Mouse (Mus musculus): ENCODE measurements around the gene Fdxacb1. TPM values are rescaled to one million over a fixed set of nuclear protein-coding genes. Genes with fewer than 3 reads are reported as not detected.

Gene Fdxacb1
- polyA plus RNA-seq, 1 experiment from 2014 or later = 10.6 TPM

DNA sequence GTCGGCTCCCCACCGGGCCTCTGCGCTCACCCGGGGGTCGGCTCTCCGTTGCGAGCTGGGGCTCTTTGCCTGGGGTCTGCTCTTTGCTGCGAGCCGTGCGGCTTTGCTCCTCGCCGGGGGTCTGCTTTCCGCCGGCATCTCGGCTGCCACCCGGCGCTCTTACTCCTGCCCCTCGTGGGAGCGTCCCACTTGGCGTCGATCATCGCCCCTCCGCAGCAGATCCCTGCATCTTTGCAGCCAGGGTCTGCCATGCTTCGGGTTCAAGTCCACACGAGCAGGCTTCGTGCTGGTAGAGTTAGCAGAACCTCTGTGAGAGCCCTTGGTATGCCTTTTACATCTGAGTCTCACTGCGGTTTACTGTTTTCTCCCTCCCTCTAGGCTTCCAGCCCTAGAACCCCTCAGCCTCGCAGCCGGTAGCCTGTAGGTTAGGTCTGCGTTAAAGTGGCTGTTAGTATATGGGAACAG, 7.7 kb downstream of the Fdxacb1 start:
- Histone ChIP-seq H3K9me3 (ENCODE audit: control insufficient read depth, low read length) (no peaks in the 10 kb centered on the region), H3K4me2 (ENCODE audit: low read depth) (peak overlapping the region; percentile 79), H3K9ac (ENCODE audit: low read length) (peak overlapping the region; percentile 85), H3K4me3 (ENCODE audit: low read depth, low read length) (peak overlapping the region; percentile 89), H3K27me3 (ENCODE audit: control insufficient read depth, insufficient read depth, low read length) (no peaks in the 10 kb centered on the region), H3K36me3 (ENCODE audit: control insufficient read depth, insufficient read depth, low read length) (no peaks in the 10 kb centered on the region; the same call in 1 of the 2 replicates), H3K4me1 (ENCODE audit: control insufficient read depth, insufficient read depth, low read length) (peaks cover 10% of the 10 kb centered on the region; the same call in 1 of the 2 replicates), H3K27ac (ENCODE audit: low read depth, low read length) (peak overlapping the region; percentile 80)
- peak; percentile 29 for DNase-seq (ENCODE audit: low spot score)
- peak; percentile 45; the same call in 1 of the 2 replicates for ATAC-seq (ENCODE audit: insufficient read depth, low FRiP score, low TSS enrichment)
- WGBS = 0% methylated on average over 23 of the region's 30 CpGs

DNA sequence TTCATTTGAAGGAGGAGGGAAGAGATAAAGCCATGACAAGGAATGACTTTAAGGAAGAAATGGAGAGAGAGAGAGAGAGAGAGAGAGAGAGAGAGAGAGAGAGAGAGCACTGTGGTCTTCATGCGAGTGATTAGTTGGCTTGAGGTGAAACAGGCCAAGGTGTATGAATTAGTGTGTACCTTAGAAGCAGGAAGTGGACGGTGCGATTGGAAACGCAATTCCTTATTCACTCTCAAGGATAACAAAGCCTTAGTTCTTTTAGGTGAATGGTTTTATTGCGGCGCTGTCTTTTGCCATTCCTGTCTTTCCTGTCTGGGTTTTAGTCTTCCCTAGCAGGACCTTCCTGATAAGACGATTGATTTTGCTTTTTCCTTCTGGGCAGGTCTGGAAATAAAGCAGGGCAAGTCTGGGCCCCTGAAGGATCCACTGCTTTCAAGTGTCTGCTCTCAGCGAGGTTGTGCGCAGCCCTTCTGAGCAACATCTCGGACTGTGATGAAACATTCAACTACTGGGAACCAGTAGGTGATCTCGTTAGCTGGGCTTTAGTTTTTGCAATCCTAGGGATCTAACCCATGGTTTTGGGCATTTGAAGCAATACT, 8.2 kb downstream of the Fdxacb1 start:
- H3K27ac ChIP-seq (ENCODE audit: low read depth, low read length) = no peak overlapping the region
- no peak for ATAC-seq (ENCODE audit: insufficient read depth, low FRiP score, low TSS enrichment)
- no peaks in the 10 kb centered on the region; the same call in 1 of the 2 replicates for H3K36me3 ChIP-seq (ENCODE audit: control insufficient read depth, insufficient read depth, low read length)
- WGBS = 61% methylated on average over 11 of the region's 11 CpGs
- H3K4me3 ChIP-seq (ENCODE audit: low read depth, low read length) = peak overlapping the region; percentile 89
- H3K27me3 ChIP-seq (ENCODE audit: control insufficient read depth, insufficient read depth, low read length) = no peaks in the 10 kb centered on the region
- peak overlapping the region; percentile 79 for H3K4me2 ChIP-seq (ENCODE audit: low read depth)
- H3K9me3 ChIP-seq (ENCODE audit: control insufficient read depth, low read length) = no peaks in the 10 kb centered on the region
- peaks cover 10% of the 10 kb centered on the region; the same call in 1 of the 2 replicates for H3K4me1 ChIP-seq (ENCODE audit: control insufficient read depth, insufficient read depth, low read length)
- H3K9ac ChIP-seq (ENCODE audit: low read length) = peak overlapping the region; percentile 85
- no peak for DNase-seq (ENCODE audit: low spot score)

DNA sequence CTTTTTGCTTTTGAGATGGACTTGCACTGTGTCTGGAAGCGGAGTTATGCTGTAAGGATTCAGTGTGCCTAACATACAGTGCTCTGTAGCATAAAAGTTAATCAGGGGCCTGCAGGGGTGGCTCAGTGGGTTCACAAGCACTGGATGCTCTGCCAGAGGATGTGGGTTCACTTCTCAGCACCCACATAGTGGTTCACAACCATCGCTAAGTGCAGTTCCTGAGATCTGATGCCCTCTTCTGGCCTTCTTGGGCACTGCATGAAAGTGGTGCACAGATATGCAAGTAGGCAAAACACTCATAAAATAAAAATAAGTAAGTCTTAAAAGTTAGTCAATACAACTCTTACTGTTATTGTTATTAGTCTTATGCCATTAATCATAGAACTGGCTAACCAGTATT, 14.1 kb downstream of the Fdxacb1 start:
- no peak overlapping the region for H3K4me2 ChIP-seq (ENCODE audit: low read depth)
- H3K9ac ChIP-seq (ENCODE audit: low read length) = no peak overlapping the region
- H3K4me3 ChIP-seq (ENCODE audit: low read depth, low read length) = no peak overlapping the region
- ATAC-seq (ENCODE audit: insufficient read depth, low FRiP score, low TSS enrichment) = no peak
- H3K9me3 ChIP-seq (ENCODE audit: control insufficient read depth, low read length) = no peaks in the 10 kb centered on the region
- peak; percentile 24 for DNase-seq (ENCODE audit: low spot score)
- H3K4me1 ChIP-seq (ENCODE audit: control insufficient read depth, insufficient read depth, low read length) = no peaks in the 10 kb centered on the region
- H3K27me3 ChIP-seq (ENCODE audit: control insufficient read depth, insufficient read depth, low read length) = no peaks in the 10 kb centered on the region
- no peak overlapping the region for H3K27ac ChIP-seq (ENCODE audit: low read depth, low read length)
- H3K36me3 ChIP-seq (ENCODE audit: control insufficient read depth, insufficient read depth, low read length) = peaks cover 8% of the 10 kb centered on the region; the same call in 1 of the 2 replicates
- WGBS = 71% methylated on average over 2 of the region's 2 CpGs

DNA sequence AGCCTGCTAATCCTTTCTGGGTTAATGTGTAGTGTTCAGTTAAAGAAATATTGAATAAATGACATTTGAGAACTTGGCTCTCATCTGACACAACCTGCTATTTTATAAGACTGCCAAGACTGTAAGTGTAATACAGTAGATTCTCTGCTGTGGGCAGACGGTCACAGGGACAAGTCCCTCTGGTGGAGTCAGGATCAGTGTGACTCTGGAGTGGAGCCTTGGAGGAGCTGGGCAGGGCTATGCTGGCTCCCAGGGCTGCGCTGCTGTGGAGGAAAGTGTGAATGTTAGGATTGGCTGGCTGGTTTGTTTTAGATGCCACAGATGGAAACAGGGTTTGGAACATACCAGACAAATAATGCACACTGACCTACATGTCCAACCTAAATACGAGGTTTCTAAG, 27.2 kb downstream of the Fdxacb1 start:
- Histone ChIP-seq H3K4me3 (ENCODE audit: low read depth, low read length) (no peak overlapping the region), H3K9me3 (ENCODE audit: control insufficient read depth, low read length) (no peaks in the 10 kb centered on the region), H3K27me3 (ENCODE audit: control insufficient read depth, insufficient read depth, low read length) (no peaks in the 10 kb centered on the region), H3K36me3 (ENCODE audit: control insufficient read depth, insufficient read depth, low read length) (peaks cover 8% of the 10 kb centered on the region), H3K4me1 (ENCODE audit: control insufficient read depth, insufficient read depth, low read length) (no peaks in the 10 kb centered on the region), H3K4me2 (ENCODE audit: low read depth) (no peak overlapping the region), H3K27ac (ENCODE audit: low read depth, low read length) (no peak overlapping the region), H3K9ac (ENCODE audit: low read length) (no peak overlapping the region)
- ATAC-seq (ENCODE audit: insufficient read depth, low FRiP score, low TSS enrichment) = no peak
- 92% methylated on average over 3 of the region's 3 CpGs for WGBS
- DNase-seq (ENCODE audit: low spot score) = no peak

DNA sequence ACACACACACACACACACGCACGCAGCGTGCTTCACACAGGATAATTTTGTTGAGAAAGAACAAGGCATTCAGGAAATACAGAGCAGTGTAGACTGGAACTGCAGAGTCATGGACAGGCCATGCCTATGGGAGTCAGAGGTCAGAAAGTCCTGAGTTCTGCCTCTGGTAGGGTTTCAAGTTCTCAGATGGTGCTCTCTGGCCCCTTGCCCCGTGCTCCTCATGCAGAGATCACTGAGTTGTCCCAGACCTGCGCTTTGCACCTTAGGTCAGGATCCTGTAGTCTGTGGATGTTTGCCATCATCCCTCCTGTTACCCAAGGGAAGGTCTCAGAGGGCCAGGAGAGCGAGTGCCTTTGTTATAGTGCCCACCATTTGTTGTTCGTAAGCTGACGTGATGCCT, 28.7 kb downstream of the Fdxacb1 start:
- no peaks in the 10 kb centered on the region for H3K4me1 ChIP-seq (ENCODE audit: control insufficient read depth, insufficient read depth, low read length)
- no peak for DNase-seq (ENCODE audit: low spot score)
- H3K4me2 ChIP-seq (ENCODE audit: low read depth) = no peak overlapping the region
- no peak for ATAC-seq (ENCODE audit: insufficient read depth, low FRiP score, low TSS enrichment)
- H3K4me3 ChIP-seq (ENCODE audit: low read depth, low read length) = no peak overlapping the region
- no peak overlapping the region for H3K9ac ChIP-seq (ENCODE audit: low read length)
- no peaks in the 10 kb centered on the region for H3K9me3 ChIP-seq (ENCODE audit: control insufficient read depth, low read length)
- H3K27ac ChIP-seq (ENCODE audit: low read depth, low read length) = no peak overlapping the region
- 89% methylated on average over 8 of the region's 8 CpGs for WGBS
- peaks cover 5% of the 10 kb centered on the region for H3K36me3 ChIP-seq (ENCODE audit: control insufficient read depth, insufficient read depth, low read length)
- no peaks in the 10 kb centered on the region for H3K27me3 ChIP-seq (ENCODE audit: control insufficient read depth, insufficient read depth, low read length)

DNA sequence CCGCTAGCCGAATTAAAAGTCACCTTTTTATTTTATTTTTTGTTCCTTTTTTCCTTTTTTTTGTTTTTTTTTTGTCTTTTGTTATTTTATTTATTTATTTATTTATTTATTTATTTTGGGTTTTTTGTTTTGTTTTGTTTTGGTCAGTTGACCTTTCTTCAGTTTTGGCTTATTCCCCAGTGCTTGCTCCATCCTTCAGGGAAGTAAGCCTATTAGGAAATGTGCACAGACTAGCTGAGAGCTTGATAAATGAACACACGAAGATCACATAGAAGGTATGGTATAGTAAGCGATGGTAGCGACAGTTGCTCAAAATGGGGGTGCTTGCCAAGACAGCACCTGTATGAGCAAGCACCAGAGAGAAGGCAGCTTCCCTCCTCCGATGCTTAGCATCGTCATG, 29.6 kb downstream of the Fdxacb1 start:
- Histone ChIP-seq H3K9me3 (ENCODE audit: control insufficient read depth, low read length) (no peaks in the 10 kb centered on the region), H3K4me3 (ENCODE audit: low read depth, low read length) (no peak overlapping the region), H3K4me2 (ENCODE audit: low read depth) (no peak overlapping the region), H3K9ac (ENCODE audit: low read length) (no peak overlapping the region), H3K27ac (ENCODE audit: low read depth, low read length) (no peak overlapping the region), H3K27me3 (ENCODE audit: control insufficient read depth, insufficient read depth, low read length) (no peaks in the 10 kb centered on the region), H3K4me1 (ENCODE audit: control insufficient read depth, insufficient read depth, low read length) (no peaks in the 10 kb centered on the region), H3K36me3 (ENCODE audit: control insufficient read depth, insufficient read depth, low read length) (peaks cover 3% of the 10 kb centered on the region; the same call in 1 of the 2 replicates)
- 93% methylated on average over 7 of the region's 7 CpGs for WGBS
- ATAC-seq (ENCODE audit: insufficient read depth, low FRiP score, low TSS enrichment) = no peak
- DNase-seq (ENCODE audit: low spot score) = no peak

DNA sequence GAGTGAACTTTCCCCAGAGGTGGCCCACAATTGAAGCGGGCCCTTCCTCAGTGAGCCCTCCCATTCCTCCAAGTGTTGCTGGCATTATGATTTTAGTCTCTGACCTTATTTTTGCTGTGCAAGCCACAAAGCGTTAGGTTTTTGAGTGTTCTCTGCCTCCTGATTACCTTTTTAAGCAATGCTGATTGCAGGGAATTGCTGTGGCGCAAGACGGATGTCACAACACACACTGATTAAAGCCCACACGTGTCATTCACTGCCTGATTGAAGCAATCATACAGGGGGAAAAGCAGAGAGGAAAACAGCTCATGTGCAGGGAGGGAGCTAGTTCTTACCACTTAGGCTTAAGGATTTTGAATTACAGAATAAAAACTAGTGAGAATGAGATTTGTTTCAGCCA, 30.3 kb downstream of the Fdxacb1 start:
- DNase-seq (ENCODE audit: low spot score) (no peak), ATAC-seq (ENCODE audit: insufficient read depth, low FRiP score, low TSS enrichment) (no peak)
- H3K9me3 ChIP-seq (ENCODE audit: control insufficient read depth, low read length) = no peaks in the 10 kb centered on the region
- H3K4me2 ChIP-seq (ENCODE audit: low read depth) = no peak overlapping the region
- no peak overlapping the region for H3K4me3 ChIP-seq (ENCODE audit: low read depth, low read length)
- peaks cover 3% of the 10 kb centered on the region; the same call in 1 of the 2 replicates for H3K36me3 ChIP-seq (ENCODE audit: control insufficient read depth, insufficient read depth, low read length)
- 89% methylated on average over 5 of the region's 5 CpGs for WGBS
- no peaks in the 10 kb centered on the region for H3K4me1 ChIP-seq (ENCODE audit: control insufficient read depth, insufficient read depth, low read length)
- H3K27me3 ChIP-seq (ENCODE audit: control insufficient read depth, insufficient read depth, low read length) = no peaks in the 10 kb centered on the region
- H3K9ac ChIP-seq (ENCODE audit: low read length) = no peak overlapping the region
- H3K27ac ChIP-seq (ENCODE audit: low read depth, low read length) = no peak overlapping the region

DNA sequence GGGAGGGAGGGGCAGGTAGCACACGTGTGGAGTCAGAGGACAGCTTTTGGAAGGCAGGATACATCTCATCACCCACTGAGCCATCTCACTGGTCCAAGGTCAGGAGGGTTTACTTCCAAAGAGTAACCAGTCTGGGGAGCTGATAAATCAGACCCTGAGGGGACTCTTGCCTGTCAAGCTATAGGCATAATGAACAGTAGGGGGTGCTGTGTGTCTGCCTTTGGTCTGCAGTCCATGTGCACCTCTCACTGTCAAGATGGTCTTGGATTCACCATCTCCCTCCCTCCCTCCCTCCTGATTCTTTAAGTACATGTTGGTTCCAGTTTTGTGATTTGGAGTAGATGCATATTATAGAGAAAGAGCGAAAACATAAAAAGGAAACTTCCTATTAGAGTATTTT, 32.9 kb downstream of the Fdxacb1 start:
- Histone ChIP-seq H3K4me1 (ENCODE audit: control insufficient read depth, insufficient read depth, low read length) (no peaks in the 10 kb centered on the region), H3K27me3 (ENCODE audit: control insufficient read depth, insufficient read depth, low read length) (no peaks in the 10 kb centered on the region), H3K27ac (ENCODE audit: low read depth, low read length) (no peak overlapping the region), H3K4me2 (ENCODE audit: low read depth) (no peak overlapping the region), H3K4me3 (ENCODE audit: low read depth, low read length) (no peak overlapping the region), H3K36me3 (ENCODE audit: control insufficient read depth, insufficient read depth, low read length) (no peaks in the 10 kb centered on the region), H3K9ac (ENCODE audit: low read length) (no peak overlapping the region), H3K9me3 (ENCODE audit: control insufficient read depth, low read length) (no peaks in the 10 kb centered on the region)
- DNase-seq (ENCODE audit: low spot score) (peak; percentile 27), ATAC-seq (ENCODE audit: insufficient read depth, low FRiP score, low TSS enrichment) (no peak)
- WGBS = 66% methylated on average over 2 of the region's 2 CpGs

DNA sequence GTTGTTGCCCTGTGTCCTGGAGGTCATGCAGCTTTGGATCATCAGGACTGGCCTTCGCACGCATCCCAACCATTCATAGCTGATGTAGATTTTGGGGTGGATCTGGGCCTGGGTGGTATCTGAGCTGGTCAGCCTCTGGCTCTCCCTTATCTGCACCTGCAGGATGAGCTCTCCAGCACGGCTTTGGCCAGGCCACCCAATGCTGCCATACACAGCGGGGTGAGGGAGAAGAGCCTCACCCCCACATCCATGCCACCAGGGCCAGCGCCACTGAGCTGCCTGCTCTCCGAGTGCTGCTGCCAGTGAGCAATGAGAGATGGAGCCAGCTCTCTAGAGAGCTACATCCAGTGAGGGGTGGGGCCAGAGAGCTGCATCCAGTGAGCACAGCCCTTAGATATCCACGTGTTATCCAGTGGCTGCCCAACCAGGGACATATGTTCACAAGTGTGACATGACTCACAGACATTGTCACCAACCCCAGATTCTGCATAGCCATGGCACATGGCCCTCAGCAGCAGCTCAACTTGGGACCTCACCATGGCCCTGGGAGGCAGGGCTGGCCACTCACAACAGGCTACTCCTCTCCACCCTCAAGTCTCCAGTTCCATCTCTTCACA, 35.1 kb downstream of the Fdxacb1 start:
- Histone ChIP-seq H3K4me1 (ENCODE audit: control insufficient read depth, insufficient read depth, low read length) (no peaks in the 10 kb centered on the region), H3K4me3 (ENCODE audit: low read depth, low read length) (no peak overlapping the region), H3K9me3 (ENCODE audit: control insufficient read depth, low read length) (no peaks in the 10 kb centered on the region), H3K9ac (ENCODE audit: low read length) (no peak overlapping the region), H3K27me3 (ENCODE audit: control insufficient read depth, insufficient read depth, low read length) (no peaks in the 10 kb centered on the region), H3K36me3 (ENCODE audit: control insufficient read depth, insufficient read depth, low read length) (no peaks in the 10 kb centered on the region), H3K4me2 (ENCODE audit: low read depth) (no peak overlapping the region), H3K27ac (ENCODE audit: low read depth, low read length) (no peak overlapping the region)
- DNase-seq (ENCODE audit: low spot score) (no peak), ATAC-seq (ENCODE audit: insufficient read depth, low FRiP score, low TSS enrichment) (no peak)
- 89% methylated on average over 7 of the region's 7 CpGs for WGBS

All from neural tube, embryonic 11.5 days (tissue).